Mouse (Mus musculus) WW6 (cell line): ENCODE measurements around the gene Zfp276.

ENCODE experiments used
- DNase-seq: peaks from one replicate; pipeline ENCODE4 v3.0.0-alpha.2; 2013; ENCODE audit warnings: low read depth, low spot score

Gene Zfp276

GRCm38 (mm10) chr8:123290679-123291078 lies 36.7 kb downstream of the Zfp276 start:
- DNase-seq = no peak

DNA sequence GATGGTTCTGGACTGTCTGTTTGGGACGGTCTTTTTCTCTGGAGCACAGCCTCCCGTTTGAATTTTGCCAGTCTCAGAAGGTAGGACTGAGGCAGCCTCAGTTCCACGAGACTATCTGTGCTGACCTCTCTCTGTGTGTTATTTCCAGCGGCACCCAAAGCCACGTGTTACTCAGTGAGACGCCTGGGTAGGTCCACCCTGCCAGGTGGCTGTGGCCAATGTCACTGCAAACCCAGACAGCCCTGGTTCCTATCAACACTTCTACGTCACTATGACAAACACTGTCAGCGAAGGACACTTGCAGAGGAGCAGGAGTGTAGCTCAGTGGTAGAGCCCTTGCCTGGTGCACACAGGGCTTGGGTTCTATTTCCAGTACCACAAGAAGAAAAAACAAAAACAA lies 37.7 kb downstream of the Zfp276 start:
- DNase-seq = no peak

- no peak for DNase-seq
Measured at GRCm38 (mm10) chr8:123292281-123292680, 38.3 kb downstream of the Zfp276 start.

- DNase-seq = no peak
Measured at GRCm38 (mm10) chr8:123292785-123293184, 38.8 kb downstream of the Zfp276 start.

DNA sequence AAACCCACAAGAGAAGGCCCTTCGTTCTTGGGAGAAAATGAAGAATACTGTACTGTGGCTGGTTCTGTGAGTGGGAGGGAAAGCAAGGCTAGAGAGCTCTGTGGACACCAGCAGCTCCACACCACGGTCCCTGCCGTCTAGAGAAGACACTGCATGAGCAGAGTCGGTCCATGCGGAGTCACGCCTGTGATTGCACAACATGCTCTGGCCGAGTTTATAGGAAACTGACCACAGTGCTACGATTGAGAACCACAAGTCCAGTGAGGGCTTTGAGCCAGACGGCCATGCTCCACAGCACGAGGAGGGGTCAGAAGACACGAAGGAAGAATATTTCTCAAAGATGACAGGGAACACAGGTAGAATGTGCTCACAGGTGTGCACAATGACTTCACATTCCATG lies 44.3 kb downstream of the Zfp276 start:
- no peak for DNase-seq

GRCm38 (mm10) chr8:123308738-123309137 lies 54.7 kb downstream of the Zfp276 start:
- no peak for DNase-seq

- no peak for DNase-seq
Measured at GRCm38 (mm10) chr8:123317781-123318466, 63.9 kb downstream of the Zfp276 start.

GRCm38 (mm10) chr8:123318467-123318911 lies 64.5 kb downstream of the Zfp276 start, which contains the start of gene Fanca:
Fanca (minus strand) TSS chr8:123318576.
- peak; percentile 98 for DNase-seq
